Mouse (Mus musculus): ENCODE measurements around the gene Pacs1.
"Not testable (repeated sequence)": the region's sequence is repeated elsewhere in the genome, so short reads cannot be mapped to it uniquely, and the experiment has no call there.

Gene Pacs1

GRCm38 (mm10) chr19:5095887-5096474 lies 176.9 kb downstream of the Pacs1 start:
- in situ Hi-C loops (cut with MboI): no loop called here

GRCm38 (mm10) chr19:5094746-5095417 lies 178.0 kb downstream of the Pacs1 start:
- in situ Hi-C loops (cut with MboI): no loop called here

GRCm38 (mm10) chr19:5094243-5094632 lies 178.7 kb downstream of the Pacs1 start:
- in situ Hi-C loops (cut with MboI): no loop called here

DNA sequence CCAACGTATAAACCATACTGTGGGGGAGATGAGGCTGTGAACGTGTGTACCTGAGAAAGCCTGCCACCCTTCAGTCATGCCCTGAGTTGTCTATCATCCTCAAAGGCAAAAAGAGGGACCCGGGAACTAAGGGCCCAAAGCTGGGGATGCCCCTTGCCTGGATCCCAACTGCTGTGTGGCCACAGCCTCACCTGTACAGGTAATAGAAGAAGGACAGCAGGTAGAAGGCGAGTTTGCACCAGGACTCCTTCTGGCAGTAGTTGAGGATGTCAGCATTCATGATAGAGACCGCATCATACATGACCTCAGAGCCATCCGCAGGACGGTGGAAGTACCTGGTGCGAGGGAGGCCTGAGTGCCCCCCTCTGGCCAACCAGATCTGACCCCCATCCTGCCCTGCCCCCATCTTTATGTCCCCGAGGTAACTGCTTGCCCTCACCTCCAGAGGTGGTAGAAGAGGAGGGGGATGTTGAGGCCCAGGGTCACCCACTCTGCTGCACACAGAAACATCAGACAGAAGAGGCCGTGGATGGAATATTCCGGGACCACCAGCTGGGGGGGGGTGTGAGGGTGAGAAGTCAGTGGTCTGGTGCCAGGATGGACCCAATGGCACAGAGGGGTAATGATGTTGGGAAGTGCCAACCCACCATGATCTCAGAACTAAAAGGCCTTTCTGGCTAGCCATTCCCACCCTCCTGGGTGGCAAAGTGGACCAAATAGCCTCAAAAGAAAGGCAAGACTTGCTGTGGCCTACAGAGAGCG lies 179.3 kb downstream of the Pacs1 start:
- in situ Hi-C loops (cut with MboI): no loop called here

- in situ Hi-C loops (cut with MboI): no loop called here
Measured at GRCm38 (mm10) chr19:5092083-5092482, 180.8 kb downstream of the Pacs1 start.

DNA sequence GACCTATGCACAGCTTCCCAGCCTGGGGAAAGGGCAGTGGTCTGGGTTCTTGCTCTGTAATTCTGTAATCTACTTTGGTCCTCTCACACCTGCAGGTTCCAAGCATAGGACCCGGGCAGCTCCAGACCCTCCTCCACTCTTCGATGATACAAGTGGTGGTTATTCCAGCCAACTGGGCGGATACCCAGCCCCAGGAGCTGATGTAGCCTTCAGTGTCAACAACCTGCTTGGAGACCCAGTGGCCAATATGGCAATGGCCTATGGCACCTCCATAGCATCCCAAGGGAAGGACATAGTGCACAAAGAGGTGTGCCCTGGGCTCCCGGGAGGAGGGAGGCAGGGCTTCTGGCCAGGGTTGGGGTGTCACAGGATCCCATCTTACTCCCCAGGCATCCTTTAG lies 183.6 kb downstream of the Pacs1 start:
- in situ Hi-C loops (cut with MboI): no loop called here

DNA sequence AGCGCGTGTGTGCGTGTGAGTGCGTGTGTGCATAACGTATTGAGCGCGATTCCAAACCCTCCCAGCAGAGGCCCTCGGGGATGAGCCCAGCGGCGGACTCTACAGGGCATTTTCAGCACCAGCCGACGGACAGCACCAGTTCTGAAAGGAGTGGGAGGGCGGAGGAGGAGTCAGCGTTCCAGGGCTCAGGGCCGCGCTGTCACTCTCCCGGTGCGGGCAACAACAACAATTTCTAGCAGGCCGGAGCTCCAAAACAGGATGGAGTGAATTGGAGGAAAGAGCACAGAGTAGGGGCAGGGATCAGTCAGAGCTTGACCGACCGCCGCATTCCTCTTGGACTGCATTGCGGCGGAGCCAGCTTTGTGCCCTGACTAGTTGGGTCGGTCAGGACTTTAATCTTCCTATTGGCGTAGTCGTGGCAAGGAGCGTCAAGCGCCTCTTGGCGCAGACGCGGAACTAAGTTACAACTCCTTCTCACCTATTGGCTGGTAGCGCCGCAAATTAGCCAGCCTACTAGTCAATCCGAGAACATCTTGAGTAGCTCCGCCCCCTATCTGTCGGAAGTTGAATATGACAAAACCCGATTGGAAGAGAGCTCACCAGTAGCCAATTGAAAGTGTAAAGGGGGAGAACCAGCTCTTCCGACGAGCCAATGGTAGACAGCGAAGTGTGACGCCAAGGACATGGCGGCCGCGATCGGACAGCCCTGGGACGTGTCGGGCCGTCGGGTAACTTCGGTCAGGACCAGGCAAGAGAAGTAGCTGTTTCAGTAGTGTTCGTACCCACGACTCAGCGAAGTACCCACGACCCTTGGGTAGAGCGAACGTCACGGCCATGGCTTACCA lies 184.8 kb downstream of the Pacs1 start, which contains the start of gene Yif1a:
Gene Yif1a (plus strand): TSS at position 655 of the 845 bp plus-strand sequence.
- in situ Hi-C loops (cut with MboI): no loop called here

- in situ Hi-C loops (cut with MboI): not testable (repeated sequence)
Measured at GRCm38 (mm10) chr19:5086533-5086932, 186.4 kb downstream of the Pacs1 start.

GRCm38 (mm10) chr19:5085145-5085863 lies 187.6 kb downstream of the Pacs1 start, which contains the start of gene Tmem151a:
TSS of gene Tmem151a (minus strand) at chr19:5085531.
- in situ Hi-C loops (cut with MboI): no loop called here

DNA sequence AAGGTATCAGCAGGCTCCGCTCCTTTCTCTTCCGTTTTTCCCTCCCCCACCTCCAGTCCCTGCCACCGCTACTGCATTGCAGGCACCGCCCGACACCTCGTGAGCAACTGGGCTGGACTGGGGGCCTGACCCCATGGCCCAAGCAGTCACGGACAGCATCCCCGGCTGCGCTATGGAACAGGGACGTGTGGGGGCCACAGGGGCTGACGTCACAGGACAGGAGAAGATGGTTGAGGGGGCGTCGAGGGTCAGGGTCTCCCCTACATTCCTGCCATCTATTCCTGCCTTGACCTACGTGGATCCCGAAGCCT lies 188.1 kb downstream of the Pacs1 start:
- in situ Hi-C loops (cut with MboI): no loop called here

DNA sequence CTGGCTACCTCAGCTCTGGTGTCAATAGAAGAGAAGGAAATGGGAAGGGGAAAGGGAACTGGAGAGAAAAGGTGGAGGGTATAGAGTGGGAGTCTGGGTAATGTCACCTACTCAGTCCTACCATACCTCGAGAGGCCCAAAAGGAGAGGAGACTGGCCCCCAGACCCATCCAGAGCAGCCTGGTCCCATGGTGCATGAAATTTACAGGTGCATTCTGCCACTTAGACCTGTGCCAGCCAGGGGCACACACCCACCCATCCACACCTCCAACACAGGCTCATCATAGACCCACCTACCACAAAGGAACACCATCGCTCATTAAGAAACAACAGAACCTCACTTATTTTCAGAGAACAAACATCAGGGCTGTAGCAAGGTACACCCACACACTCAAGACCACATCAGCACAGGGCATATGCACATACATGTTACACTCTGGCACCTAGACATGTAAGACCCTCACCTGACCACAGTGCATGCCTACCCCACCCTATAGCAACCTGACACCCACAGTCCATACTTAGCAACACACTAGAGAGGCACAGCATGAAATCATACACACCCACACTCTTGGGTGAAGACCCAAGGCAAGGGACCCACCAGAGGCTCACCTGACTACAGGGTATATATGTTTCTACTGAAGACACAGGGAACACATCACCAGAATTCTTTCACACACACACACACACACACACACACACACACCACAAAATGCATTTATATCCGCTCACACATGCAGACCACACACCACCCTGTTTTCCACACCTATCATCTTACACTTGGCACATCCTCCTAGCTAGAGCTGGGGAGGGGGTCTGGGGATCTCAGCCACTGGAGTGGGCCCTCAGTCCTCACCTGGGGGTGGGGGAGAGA lies 188.7 kb downstream of the Pacs1 start:
- in situ Hi-C loops (cut with MboI): no loop called here

Data from mature B cell (primary cell).